Mouse (Mus musculus) midbrain, embryonic 13.5 days (tissue): ENCODE results near the gene Amotl1. TPM values are rescaled to one million over a fixed set of nuclear protein-coding genes. Genes with fewer than 3 reads are reported as not detected.
A peak's percentile ranks its signal among the peaks of the same experiment; 100 is the strongest.

ENCODE experiments used
- ATAC-seq: fragments of 200-750 bp; cut with Nextera tagmentation; 2 replicates; pipeline ENCODE4 v1.8.0; 2017; ENCODE audit warnings: mild to moderate bottlenecking, moderate TSS enrichment, moderate library complexity
- H3K27ac ChIP-seq: fragments of 300-500 bp; sonication (generic); 2 replicates; pipeline ENCODE4 v1.5.1; 2015; ENCODE audit warnings: inconsistent platforms, mild to moderate bottlenecking, moderate library complexity
- H3K27me3 ChIP-seq: fragments of 300-500 bp; sonication (generic); 2 replicates; pipeline ENCODE4 v1.6.1; 2015; ENCODE audit warnings: mild to moderate bottlenecking, inconsistent platforms
- H3K36me3 ChIP-seq: fragments of 300-500 bp; sonication (generic); 2 replicates; pipeline ENCODE4 v1.6.1; 2015; ENCODE audit warnings: mild to moderate bottlenecking, inconsistent platforms
- H3K4me1 ChIP-seq: fragments of 300-500 bp; sonication (generic); replicated peaks from 2 replicates; pipeline ENCODE4 v1.6.1; 2015; ENCODE audit warnings: inconsistent platforms
- H3K4me2 ChIP-seq: fragments of 300-500 bp; sonication (generic); replicated peaks from 2 replicates; pipeline ENCODE4 v1.6.1; 2015; ENCODE audit warnings: moderate library complexity, mild to moderate bottlenecking, inconsistent platforms
- H3K4me3 ChIP-seq: fragments of 300-500 bp; sonication (generic); replicated peaks from 2 replicates; pipeline ENCODE4 v1.5.1; 2015; ENCODE audit warnings: mild to moderate bottlenecking, inconsistent platforms
- H3K9ac ChIP-seq: fragments of 300-500 bp; sonication (generic); replicated peaks from 2 replicates; pipeline ENCODE4 v1.6.1; 2015; ENCODE audit warnings: mild to moderate bottlenecking, inconsistent platforms
- H3K9me3 ChIP-seq: fragments of 300-500 bp; sonication (generic); 2 replicates; pipeline ENCODE4 v1.6.1; 2016; ENCODE audit warnings: mild to moderate bottlenecking, inconsistent platforms
- WGBS: fragments of 180-500 bp; shearing (Covaris S2); methylation state at CpG from one replicate; pipeline ENCODE4 v1.1.7; 2015; 5-methylcytosine and 5-hydroxymethylcytosine counted together
- polyA plus RNA-seq: library from polyadenylated mRNA; unstranded; fragments of >200 nt; fragmentation: Nextera tagmentation; extraction: Ambion mirVana; gene quantifications from 2 replicates; pipeline ENCODE4 v1.2.1, GENCODE M21; 2015

Amotl1 gene
- polyA plus RNA-seq, 1 experiment from 2014 or later: 9.8 TPM

DNA sequence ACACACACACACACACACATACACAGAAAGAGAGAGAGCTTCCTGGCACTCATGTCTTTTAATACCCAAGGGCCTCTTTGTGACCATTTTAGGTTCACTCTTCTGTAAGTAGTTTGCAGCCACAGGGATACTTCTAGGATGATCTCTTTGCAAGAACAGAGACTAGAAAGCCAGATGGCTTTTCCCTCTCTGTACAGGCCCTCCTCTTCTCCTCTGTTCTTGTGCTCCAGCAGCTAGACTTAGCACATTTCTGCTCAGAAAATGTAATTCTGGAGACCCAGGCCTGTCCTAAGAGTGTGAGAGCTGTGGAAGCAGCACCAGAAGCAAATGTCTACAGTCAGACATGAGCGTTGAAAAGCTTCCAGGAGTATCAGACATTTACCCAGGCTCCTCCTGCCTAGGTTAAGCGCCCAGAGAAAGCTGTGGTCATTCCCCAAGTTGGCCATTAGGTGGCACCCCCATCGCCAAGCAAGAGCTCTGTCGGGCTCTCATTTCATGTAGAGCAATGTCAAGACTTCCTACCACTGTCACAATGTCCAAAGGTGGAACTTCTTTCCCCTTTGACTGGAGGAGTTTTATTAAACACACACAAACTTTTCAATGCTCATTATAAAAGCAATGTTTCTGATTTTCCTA lies 121.3 kb downstream of the Amotl1 start:
- no peak overlapping the region for H3K4me3 ChIP-seq
- H3K27me3 ChIP-seq: no peaks in the 10 kb centered on the region
- ATAC-seq: peak; percentile 77
- H3K9me3 ChIP-seq: no peaks in the 10 kb centered on the region
- H3K4me1 ChIP-seq: no peaks in the 10 kb centered on the region
- WGBS: 12% methylated on average over 4 of the region's 4 CpGs
- H3K36me3 ChIP-seq: no peaks in the 10 kb centered on the region
- no peak overlapping the region for H3K27ac ChIP-seq
- H3K9ac ChIP-seq: no peak overlapping the region
- H3K4me2 ChIP-seq: no peak overlapping the region

DNA sequence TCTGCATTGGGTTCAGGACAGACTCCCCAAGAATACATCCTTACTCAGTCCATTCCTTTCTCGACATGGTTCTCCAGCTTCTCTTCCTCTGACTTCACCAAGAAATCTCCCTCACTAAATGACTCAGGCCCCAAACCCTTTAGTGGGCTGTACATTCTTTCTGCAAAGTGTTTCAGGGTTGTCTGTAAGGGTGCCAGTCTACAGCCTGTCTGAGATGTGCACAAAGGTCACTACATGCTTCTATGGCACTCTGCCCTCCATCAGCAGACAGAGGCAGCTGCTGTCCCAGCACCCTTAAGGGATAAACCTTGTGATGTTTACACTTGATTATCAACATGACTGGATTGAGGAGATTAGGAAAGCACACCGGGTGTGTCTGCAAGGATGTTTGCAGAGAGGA lies 123.2 kb downstream of the Amotl1 start:
- Histone ChIP-seq H3K4me3 (no peak overlapping the region), H3K9ac (no peak overlapping the region), H3K4me1 (no peaks in the 10 kb centered on the region), H3K9me3 (no peaks in the 10 kb centered on the region), H3K27me3 (no peaks in the 10 kb centered on the region), H3K27ac (no peak overlapping the region), H3K4me2 (no peak overlapping the region), H3K36me3 (no peaks in the 10 kb centered on the region)
- 49% methylated on average over 2 of the region's 2 CpGs for WGBS
- ATAC-seq: no peak

DNA sequence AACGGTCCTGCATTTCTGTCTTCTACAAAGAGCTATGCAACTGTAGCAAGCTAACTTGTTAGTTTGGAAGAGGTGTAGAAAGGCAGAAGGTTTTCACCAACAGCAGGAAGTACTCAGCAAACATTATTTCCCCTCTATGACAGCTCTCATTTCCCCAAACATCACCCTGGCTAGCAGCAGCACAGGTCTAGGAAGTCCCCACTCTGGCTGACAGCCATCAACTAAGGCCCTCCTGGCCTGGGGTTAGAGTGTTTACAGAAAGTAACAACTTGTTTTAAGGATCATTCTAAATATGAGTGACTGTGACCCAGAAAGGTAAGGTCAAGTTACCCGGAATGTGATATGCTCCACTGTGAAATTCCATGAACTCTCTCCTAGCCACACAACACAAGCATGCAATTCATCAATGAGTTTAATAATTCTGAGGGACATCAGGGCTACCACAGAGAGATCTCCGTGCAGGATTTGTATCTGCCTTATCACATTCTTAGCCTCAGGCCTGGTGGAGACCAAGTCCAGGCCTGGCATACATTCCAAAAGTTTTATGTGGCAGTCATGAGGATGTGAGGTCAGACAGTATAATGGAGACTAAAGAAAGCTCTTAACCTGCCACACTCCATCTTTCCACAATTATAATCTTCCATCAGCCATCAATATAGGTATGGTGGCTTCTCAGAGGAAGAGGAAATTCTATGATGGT lies 123.7 kb downstream of the Amotl1 start:
- H3K4me1 ChIP-seq: no peaks in the 10 kb centered on the region
- H3K9me3 ChIP-seq: no peaks in the 10 kb centered on the region
- H3K27me3 ChIP-seq: no peaks in the 10 kb centered on the region
- H3K36me3 ChIP-seq: no peaks in the 10 kb centered on the region
- no peak overlapping the region for H3K4me3 ChIP-seq
- no peak overlapping the region for H3K4me2 ChIP-seq
- no peak overlapping the region for H3K9ac ChIP-seq
- no peak overlapping the region for H3K27ac ChIP-seq
- 83% methylated on average over 3 of the region's 3 CpGs for WGBS
- no peak for ATAC-seq

DNA sequence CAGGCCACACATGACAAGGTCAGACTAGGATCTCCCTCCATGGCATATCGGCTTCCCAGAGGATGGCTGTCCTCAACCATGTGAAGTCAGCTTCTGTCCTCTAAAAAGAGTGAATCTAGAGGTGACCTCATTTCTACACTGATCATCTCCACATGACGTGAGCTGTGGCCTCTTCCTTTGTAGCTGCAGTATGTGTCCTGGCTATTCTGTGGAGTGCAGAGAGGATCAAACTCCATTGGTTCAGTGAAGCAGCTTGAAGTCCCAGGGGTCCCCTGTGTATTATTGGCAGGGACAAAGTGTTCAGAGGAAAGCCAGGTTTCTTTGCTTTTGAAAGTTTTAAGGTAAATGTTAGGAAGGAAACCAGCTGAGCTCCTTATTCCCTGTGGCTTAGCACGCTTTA lies 126.8 kb downstream of the Amotl1 start:
- Histone ChIP-seq H3K9ac (no peak overlapping the region), H3K36me3 (0 out of 2 replicates have a peak, but pooled peaks cover 5% of the 10 kb centered on the region), H3K27ac (no peak overlapping the region), H3K4me1 (no peaks in the 10 kb centered on the region), H3K9me3 (no peaks in the 10 kb centered on the region), H3K27me3 (no peaks in the 10 kb centered on the region), H3K4me2 (no peak overlapping the region), H3K4me3 (no peak overlapping the region)
- ATAC-seq: no peak
- 75% methylated on average over 3 of the region's 3 CpGs for WGBS

GRCm38 (mm10) chr9:14517296-14517695 lies 127.6 kb downstream of the Amotl1 start:
- Histone ChIP-seq H3K36me3 (0 out of 2 replicates have a peak, but pooled peaks cover 5% of the 10 kb centered on the region), H3K4me1 (no peaks in the 10 kb centered on the region), H3K9ac (no peak overlapping the region), H3K4me2 (no peak overlapping the region), H3K9me3 (no peaks in the 10 kb centered on the region), H3K27me3 (no peaks in the 10 kb centered on the region), H3K4me3 (no peak overlapping the region), H3K27ac (no peak overlapping the region)
- ATAC-seq: no peak
- WGBS: 51% methylated on average over 1 of the region's 1 CpGs

- Histone ChIP-seq H3K36me3 (peaks cover 35% of the 10 kb centered on the region), H3K4me1 (no peaks in the 10 kb centered on the region), H3K27ac (no peak overlapping the region), H3K4me2 (no peak overlapping the region), H3K9me3 (no peaks in the 10 kb centered on the region), H3K4me3 (no peak overlapping the region), H3K27me3 (no peaks in the 10 kb centered on the region), H3K9ac (no peak overlapping the region)
- WGBS: 75% methylated on average over 9 of the region's 9 CpGs
- peak; percentile 81 for ATAC-seq
Observed at GRCm38 (mm10) chr9:14512633-14513445, 132.0 kb downstream of the Amotl1 start.

DNA sequence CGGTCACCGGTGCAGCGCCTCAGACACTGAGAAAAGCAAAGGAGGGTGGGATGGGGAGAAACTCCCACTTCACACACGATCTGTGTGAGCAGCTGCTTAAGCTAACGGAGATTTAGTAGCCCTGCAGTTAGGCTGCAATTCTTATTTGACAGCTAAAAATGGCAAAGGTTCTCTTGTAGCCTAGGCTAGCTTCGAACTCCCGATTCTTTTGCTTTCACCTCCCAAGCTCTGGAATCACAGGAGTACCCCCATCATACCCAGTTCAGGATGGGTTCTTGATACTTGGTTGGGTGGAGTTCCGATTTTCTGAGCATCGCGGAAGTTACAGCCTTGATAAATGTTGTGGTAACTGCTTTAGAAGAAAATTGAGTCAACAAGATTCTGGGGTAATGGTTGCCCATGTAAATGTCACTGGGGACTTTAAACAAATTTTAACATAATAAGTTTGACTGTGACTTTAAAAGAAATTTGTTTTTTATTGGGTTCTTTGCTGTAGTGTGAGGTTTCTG lies 143.9 kb downstream of the Amotl1 start:
- Histone ChIP-seq H3K4me3 (peak overlapping the region; percentile 91), H3K4me1 (peaks cover 19% of the 10 kb centered on the region), H3K36me3 (peaks cover 36% of the 10 kb centered on the region), H3K27me3 (no peaks in the 10 kb centered on the region), H3K27ac (peak overlapping the region; percentile 79), H3K4me2 (peak overlapping the region; percentile 85), H3K9me3 (no peaks in the 10 kb centered on the region), H3K9ac (peak overlapping the region; percentile 88)
- 5% methylated on average over 10 of the region's 10 CpGs for WGBS
- ATAC-seq: no peak

- WGBS: under 1% methylated on average over 59 of the region's 59 CpGs
- Histone ChIP-seq H3K27me3 (no peaks in the 10 kb centered on the region), H3K4me3 (peak within 1 kb of the TSS; percentile 91), H3K9me3 (no peaks in the 10 kb centered on the region), H3K27ac (peak within 1 kb of the TSS; percentile 79), H3K4me2 (peak within 1 kb of the TSS; percentile 85), H3K9ac (peak within 1 kb of the TSS; percentile 88), H3K4me1 (peaks cover 19% of the 10 kb centered on the region), H3K36me3 (peaks cover 29% of the 10 kb centered on the region)
- ATAC-seq: peak; percentile 99
Observed at GRCm38 (mm10) chr9:14500023-14500915, 144.6 kb downstream of the Amotl1 start, which contains the start of the genes Kdm4d and Cwc15. Gene Kdm4d, minus strand, starts transcription at chr9:14500482. Gene Cwc15, plus strand, starts transcription at chr9:14500617.

GRCm38 (mm10) chr9:14498896-14499705 lies 145.8 kb downstream of the Amotl1 start:
- Histone ChIP-seq H3K4me1 (peaks cover 19% of the 10 kb centered on the region), H3K4me2 (peak overlapping the region; percentile 75), H3K27me3 (no peaks in the 10 kb centered on the region), H3K4me3 (peak overlapping the region; percentile 91), H3K9me3 (no peaks in the 10 kb centered on the region), H3K9ac (peak overlapping the region; percentile 76), H3K36me3 (peaks cover 19% of the 10 kb centered on the region), H3K27ac (no peak overlapping the region)
- ATAC-seq: no peak
- WGBS: 82% methylated on average over 4 of the region's 4 CpGs
